Mouse (Mus musculus) lung, postnatal 0 days (tissue): ENCODE measurements at regions not wholly inside any gene's neighbourhood (a gene's known extent, or its start where the extent isn't known, plus 50 kb on each side); places are given as distances from the start of the nearest gene placed in this dataset.

ENCODE experiments used
- CTCF ChIP-seq: IDR thresholded peaks from 2 replicates; pipeline ENCODE4 v1.5.1; 2016; ENCODE audit warnings: antibody characterized with exemption, mild to moderate bottlenecking
- EP300 ChIP-seq: IDR thresholded peaks from 2 replicates; pipeline ENCODE4 v1.6.1; 2016; ENCODE audit warnings: antibody characterized with exemption, mild to moderate bottlenecking, control low read depth

DNA sequence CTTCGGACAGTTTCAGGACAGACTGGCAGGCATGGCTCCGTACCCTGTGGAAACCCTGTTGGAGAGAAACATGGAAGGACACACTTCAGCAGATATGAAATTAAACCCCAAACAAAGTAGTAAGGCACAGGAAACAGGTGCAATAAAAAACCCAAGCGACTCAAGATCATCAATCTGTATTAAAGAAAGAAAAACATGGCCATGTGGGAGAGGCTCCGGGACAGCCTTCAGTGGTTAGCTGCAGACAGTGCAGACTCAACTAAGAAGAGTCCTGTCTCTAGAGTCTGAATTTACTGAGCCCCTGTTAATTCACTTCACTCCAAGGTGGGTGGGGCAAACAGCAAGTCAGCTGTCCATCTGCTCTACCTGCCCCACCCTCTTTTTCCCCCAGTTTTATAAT is 179.8 kb downstream of the Ajap1 start:
- TF ChIP-seq CTCF (no peak), EP300 (no peak)
